Mouse (Mus musculus) common myeloid progenitor, adult 5-6 weeks (primary cell): Measurements from ENCODE around the gene Ap2a2. TPM values are rescaled to one million over a fixed set of nuclear protein-coding genes. Genes with fewer than 3 reads are reported as not detected.

Source experiments
- ATAC-seq: replicated peaks from 2 replicates; pipeline ENCODE4 v1.8.0; 2016; ENCODE audit warnings: low read depth, mild to moderate bottlenecking, moderate TSS enrichment, inconsistent platforms; ENCODE audit not compliant: poor library complexity, severe bottlenecking
- total RNA-seq: library from RNA; stranded (forward); fragments of 200-1000, 187-1606 nt; gene quantifications from 2 replicates; pipeline ENCODE4 v1.2.3, GENCODE M21; 2017

The Ap2a2 gene
- total RNA-seq, result 26.6 and 27.8 TPM in 2 replicates

DNA sequence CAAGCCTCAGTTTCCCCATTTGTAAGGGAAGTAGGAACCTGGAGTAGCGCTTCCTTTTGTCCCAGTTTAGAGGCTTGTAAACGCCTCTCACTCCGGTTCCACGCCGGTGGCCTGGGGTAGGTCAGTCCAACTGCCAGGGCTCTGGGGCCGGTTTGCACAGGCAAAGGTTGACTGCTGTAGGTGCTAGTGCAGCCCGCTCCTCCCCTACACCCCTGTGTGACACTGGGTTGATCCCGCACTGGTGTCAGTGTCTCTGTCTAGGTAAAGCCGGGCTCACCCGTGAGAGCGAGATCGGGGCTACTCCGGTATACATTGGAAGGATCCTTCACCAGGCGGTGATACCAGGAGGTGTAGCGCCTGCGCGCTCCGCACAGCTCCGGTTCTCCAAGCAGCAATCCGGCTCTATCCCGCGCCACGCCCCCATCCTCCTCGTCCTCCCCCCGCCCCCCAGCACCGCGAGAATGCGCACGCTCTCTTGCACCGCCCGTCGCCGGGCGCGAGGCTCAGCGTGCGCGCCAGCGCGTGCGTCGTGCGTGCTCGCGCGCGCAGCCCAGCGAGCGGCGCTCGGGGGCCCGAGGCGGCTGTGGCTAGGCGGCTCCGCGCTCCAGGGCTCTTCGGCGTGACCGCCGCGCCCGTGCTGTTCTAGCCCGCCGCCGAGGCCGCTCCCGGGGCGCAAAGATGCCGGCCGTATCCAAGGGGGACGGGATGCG, at the start of gene Ap2a2:
TSS of gene Ap2a2 (plus strand) at position 492 of the 710 bp plus-strand sequence.
- peak; percentile 70 for ATAC-seq

DNA sequence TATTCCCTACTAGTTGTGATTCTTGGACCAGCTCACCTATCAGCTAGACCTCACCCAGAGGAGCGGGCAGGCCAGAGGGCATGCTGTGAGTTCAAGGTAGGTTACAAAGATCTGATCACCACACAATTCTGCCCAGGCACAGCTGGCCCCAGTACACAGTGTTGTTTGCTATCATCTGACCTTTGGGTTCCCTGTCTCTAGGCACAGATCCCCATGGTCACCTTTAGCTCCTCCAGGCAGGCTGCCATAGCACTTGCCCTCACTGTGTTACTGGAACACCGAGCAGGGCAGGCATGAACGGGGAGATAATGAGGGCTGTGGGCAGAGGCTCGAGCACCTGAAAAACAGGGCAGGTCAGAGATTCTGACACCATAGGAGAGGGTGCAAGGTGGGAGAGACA, 44.3 kb upstream of the Ap2a2 start:
- no peak for ATAC-seq

DNA sequence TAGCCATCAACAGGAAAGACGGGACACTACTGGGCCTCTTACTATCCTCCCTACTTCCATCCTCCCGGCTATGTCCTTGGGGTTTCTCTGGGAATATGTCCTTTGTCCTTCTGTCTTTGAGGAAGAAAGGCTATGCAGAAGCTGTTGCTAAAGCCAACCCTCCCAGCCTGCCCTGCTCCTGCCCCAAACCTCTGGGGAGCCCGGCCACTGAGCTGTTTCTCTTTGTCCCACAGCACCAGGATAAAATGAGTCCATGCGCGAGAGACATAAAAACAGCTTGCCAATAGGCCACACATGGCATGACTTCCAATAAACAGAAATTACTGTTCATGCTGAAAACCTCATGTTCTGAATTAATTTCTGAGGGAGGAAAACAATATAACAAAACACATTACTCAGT, 43.7 kb upstream of the Ap2a2 start:
- ATAC-seq, result no peak

DNA sequence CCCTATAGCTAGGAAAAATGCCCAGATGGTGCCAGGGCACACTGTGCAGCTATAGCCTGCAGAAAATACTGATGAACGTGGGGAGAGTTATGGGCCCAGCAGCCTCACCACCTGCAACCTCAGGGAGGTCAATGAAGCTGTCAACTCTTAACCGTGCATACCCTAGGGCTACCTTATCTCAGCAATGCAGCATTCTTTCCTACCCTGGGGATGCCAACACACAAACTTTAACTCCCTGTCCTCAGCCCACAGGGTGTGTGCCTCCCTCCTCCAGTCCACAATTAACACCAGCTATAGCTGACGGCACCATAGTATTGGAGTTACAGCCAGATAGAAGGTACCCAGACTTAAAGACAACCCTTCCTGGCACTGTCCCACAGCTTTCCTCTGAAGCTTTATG, 43.0 kb upstream of the Ap2a2 start:
- ATAC-seq, result peak; percentile 65; the same call in 1 of the 2 replicates

DNA sequence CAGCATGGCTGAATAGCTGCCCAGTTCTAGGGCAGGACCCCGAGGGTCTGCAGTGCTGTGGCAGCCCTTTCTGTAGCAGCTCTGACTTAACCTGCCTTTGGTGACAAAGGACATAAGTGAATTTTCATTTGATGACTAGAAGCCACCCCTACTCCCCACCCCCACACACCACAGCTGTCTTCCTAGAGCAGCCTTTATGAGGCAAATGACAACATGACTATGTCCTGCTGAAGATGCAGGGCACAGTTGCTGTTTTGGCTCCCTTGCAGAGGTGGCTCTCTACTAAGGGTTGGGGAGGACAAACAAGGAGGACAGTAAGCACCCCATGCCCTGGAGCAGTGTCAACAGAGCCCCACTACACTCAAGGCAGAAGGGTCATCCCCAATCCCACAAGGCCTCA, 42.2 kb upstream of the Ap2a2 start:
- no peak for ATAC-seq

DNA sequence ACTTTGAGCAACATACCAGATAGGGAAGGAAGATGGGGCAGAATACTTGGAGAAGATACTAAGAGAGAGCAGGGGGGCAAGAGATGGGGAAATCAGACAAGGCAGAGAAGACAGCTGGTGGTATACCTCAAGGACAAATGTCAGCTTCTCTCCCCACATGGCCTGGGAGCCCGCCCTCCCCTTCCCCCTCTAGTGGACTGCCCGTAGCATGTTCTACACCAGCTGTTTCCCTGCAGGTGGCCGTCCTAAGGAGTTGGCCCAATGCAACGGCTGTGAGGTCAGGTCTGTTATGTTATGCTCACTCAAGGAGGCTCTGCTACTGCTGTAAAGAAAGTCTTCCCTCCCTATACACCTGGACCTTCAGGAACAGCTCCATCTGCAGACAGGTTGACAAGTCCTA, 39.0 kb upstream of the Ap2a2 start:
- no peak for ATAC-seq

DNA sequence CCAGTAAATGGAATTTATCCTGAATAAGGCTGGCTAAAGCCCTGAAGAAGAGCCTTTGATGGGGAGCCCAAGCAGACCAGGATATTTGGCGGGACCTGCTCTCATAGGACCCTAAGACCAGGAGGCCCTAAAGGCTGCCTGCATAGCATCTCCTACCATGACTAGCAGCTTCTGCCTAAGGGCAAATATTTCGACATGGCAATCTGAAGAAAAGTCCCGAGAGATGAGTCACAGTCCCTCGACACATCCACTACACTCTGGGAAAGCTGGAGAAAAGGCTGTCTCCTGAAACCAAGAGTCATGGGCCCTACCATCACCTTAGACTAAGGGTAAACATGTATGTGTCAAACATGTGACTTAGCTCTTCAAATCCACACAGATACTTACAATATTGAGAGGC, 37.7 kb upstream of the Ap2a2 start:
- ATAC-seq, result no peak

DNA sequence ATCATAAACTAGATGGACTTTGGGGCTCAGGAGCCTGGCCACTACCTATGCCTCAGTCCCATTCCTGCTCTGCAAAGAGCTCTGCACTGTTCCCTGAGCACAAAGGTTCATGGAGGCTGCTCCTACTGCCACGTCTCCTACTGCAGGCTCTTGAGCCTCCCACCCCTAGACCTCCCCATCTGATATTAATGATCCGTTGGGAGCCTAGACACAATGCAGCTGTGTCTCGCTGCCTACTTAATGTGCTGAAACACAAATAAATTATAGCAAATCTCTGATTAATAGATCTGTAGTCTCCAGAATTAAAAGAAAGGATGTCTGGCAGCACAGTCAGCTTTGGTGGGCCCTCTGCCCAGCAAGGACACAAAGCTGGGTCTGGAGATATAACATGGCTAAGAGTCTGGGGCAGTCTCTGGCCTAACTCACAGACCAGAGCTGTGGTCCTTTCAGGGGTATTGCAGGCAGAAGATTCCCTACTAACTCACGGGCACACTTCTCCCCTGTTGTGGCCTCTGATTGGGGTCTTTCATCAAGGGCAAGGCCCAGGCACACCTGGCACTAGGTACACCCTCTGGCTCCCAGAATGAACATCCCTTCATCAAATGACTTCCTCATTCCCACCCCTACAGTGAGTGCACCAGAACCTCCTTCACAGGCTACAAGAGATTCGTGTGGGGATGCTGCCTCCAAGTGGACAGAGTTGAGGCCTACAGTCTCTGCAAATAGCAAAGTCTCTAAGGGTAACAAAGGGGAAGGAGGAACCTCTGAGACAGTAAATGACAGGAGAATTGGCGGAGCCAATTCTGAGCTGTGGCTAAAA, 37.0 kb upstream of the Ap2a2 start:
- peak; percentile 98 for ATAC-seq

DNA sequence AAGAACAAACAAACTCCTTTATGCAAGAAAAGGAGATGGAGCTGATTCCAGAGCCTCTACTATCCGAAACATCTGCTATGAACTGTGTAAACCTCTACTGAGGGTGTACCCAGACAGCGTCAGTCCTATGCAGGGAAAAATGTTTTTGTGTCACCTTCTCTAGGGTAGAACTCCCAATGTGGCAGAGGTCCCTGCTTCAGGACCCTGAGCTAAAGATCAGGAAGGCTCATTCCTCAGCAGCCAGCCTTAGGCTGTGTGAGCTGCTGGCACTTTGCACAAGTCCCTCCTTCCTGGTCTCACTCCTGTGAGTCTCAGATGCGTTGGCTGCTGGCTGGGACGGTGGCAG, 36.4 kb upstream of the Ap2a2 start:
- no peak for ATAC-seq

DNA sequence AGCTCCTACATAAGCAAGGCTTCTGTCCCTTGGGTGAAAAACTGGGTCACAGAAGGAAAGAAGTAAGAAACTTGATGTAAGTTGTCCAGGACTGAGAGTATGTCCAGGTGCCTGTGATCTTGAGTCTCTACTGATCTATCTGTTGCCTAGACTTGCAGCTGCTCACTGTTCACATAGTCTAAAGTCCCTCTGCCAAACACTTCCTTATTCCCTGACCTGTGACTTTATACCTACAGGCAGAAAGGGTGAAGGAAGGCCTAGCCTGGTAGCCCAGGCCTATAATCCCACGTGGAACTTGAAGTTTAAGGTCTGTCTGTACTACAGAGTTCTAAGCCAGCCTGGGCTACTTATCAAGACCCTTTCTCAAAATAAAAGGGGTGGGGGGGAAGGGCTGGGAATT, 26.4 kb upstream of the Ap2a2 start:
- ATAC-seq, result no peak

DNA sequence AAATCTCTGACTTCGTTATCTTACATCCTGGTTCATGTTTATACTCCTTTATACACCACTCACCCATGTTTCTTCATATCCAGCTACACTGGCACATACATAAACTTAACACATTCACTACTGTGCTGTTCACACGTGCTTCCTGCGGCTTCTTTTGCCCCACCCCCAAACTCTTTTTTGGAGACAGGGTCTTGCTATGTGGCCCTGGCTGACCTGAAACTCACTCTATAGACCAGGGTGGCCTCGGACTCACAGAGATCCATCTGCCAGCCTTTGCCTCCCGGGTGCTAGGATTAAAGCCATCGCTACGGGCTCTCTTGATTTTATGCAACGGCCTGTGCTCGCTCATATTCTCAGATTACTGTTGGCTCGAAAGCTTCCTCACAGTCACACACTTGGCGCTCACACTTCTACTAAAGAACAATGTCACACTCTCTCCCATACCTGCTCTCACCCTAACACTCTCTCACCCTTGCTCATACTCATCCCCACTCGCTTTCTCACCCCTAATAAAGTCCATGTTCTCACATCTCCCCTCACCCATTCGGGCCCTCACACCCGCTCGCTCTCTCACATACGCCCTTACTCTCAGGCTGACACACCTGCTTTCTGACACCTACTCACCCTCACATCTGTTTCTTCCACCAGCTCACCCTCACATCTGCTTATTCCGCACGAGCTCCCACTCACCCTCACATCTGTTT, 23.0 kb upstream of the Ap2a2 start:
- ATAC-seq, result no peak

DNA sequence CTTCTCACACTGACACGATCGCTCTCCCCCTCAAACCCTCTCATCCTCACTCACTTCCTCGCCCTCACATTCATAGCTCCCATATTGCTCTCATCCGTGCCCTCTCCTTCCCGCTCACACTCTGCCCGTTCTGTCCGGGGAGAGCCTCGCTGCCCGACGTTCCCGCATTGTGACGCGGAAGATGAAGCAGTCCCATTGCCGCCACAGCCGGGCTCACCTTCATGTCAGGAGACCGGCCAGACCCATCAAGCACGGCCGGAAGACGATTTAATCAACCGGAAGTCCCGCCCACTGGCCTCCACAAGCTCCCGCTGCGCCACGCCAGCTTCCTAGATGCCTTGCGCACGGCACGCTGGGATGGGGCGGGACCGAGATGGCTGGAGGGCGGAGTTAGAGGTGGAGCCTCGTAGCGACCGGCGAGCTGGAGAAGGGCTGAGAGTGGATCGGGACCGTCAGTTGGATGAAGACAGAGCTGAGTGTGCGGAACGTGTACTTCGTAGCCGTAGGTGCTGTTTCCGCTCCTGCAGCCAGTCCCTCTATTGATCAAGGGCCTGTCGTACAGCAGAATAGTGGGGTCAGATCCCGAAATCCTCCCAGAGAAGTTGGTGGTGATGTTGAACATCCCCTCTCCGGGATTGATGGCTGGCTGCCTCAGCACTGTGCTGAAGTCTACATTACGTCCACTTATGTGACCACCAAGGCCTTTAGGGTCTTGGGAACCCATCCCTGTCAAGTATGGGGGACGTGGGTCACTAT, 22.2 kb upstream of the Ap2a2 start, which contains the start of gene Chid1:
TSS of gene Chid1 (minus strand) at position 302 of the 756 bp plus-strand sequence.
- peak; percentile 91 for ATAC-seq

DNA sequence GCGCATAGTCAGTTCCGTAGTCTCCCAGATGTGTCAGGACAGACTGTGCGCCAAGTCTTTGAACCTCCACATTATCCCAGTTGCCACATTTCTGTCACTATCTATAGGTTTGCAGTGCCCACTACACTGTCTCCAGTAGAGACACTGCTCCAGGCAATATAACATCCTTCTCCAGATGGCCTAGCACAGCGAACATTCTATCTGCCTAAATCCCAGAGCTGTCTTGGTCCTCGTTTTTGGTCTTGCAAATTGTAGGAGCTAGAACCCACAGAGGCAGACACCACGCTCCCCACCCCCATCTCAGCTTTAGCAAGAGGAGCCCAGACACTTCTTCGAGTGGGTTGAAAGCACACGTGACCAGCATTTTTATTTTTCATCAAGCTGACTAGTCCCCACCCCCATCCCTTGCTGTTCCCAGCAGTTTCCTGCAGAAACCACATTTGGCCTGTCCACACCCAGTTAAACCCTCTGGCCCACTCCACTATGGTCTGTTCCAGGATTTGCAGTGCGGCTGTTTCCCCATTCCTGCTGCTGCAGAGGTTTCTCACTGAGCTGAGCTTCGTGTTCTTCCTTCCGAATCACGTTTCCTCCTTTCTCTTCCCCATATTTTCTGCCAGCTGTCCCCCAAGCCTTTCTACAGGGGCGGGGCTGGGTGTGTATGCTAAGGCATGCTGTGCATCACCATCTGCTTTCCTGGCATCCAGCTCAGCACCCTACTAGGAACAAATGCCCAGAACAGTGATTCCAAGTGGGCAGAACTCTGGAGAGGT, 21.5 kb upstream of the Ap2a2 start:
- peak; percentile 69 for ATAC-seq

DNA sequence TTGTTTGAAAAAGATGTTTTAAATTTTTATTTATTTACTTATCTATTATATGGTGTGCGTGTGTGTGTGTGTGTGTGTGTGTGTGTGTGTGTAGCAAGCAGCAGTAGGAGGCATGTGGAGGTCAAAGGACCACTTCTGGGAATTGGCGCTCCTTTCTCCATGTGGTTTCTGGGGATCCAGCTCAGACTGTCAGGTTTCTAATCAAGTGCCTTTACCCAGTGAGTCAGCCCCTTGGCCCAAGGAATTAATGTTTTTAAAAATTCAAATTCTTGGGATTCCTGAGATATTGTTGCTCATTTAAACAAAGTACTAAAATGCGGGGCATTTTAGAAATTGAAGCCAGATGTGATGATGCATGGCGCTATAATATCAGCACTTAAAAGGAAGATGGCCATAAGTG, 20.3 kb upstream of the Ap2a2 start:
- ATAC-seq, result no peak

DNA sequence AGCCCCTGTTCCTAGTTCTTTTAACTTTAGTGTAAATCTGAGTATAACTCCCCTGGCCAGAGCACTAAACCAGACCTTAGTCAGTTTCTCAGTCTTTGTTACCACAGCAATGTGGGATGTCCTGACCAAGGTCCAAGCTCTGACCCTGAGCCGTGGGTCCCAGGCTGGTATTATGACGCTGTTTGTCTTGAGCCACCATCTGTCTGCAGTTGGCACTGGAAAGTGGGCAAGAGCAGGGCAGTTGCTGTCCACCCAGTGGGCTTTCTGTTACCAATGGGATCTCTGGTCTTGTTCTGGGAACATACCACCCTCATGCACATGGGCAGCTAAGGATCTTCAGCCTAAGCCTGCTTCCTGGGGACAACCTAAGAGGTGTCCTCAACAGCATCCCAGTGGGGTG, 19.4 kb upstream of the Ap2a2 start:
- no peak for ATAC-seq

DNA sequence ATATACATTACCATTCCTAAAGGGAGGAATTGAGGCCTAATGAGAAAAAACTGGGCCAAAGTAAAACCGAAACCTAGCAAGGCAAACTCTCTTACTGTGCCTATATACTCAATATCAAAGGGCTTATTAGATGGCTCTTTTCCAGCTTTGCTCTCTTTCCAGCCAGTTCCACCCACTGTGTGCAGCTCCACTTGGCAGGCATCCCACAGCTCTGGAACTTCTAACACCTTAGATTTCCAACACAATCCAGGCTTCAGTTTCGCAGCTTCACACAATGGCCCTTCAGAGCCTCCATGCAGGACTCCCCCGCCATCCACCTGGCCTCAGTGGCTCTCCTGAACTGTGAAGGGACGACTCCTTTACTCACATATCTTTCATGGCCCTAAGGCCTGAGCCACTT, 17.3 kb upstream of the Ap2a2 start:
- ATAC-seq, result no peak

DNA sequence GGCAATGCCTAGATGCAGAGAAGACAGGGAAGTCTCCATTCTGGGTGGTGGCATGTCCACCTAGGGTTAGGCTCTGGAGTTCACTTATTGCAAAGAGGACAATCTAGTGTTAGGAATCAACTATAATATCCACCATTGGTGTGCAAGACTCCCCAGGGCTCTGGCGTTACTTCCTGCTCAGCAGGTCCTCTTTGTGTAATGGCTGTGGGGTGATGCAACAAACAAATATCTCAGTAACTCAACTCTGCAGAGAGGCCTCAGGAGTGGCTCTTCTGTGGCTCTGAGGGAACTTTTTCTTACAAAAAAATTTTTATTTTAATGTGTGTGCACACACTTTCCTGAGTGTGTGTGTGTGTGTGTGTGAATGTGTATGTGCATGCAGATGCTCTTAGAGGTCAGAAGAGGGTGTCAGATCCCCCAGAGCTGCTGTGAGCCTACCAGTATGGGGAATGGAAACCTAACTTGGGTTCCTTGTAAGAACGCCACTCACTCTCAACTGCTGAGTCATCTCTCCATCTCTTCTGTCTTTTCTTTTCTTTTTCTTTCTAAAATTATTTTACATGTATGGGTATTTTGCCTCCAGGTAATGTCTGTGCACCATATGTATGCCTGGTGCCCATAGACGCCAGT, 12.4 kb upstream of the Ap2a2 start:
- ATAC-seq, result no peak; the same call in 1 of the 2 replicates

DNA sequence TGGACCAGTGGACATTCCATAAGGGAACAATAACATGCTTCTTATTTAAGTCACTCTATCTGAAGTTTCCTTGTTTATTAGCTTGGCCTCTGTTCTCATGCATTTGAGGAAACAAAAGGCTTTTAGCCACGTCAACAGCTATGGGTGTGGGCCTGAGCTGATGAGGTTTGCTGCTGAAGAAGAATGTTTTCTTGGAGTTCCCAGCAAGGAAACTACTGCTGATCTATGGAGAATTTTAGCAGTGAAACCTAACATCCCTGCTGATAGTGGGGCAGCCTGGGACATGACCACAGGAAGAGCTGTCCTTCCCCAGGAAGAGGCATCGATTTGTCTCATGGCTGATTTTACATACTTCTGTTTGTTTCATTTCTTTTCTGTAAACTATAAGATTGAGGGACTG, 11.5 kb upstream of the Ap2a2 start:
- no peak for ATAC-seq

DNA sequence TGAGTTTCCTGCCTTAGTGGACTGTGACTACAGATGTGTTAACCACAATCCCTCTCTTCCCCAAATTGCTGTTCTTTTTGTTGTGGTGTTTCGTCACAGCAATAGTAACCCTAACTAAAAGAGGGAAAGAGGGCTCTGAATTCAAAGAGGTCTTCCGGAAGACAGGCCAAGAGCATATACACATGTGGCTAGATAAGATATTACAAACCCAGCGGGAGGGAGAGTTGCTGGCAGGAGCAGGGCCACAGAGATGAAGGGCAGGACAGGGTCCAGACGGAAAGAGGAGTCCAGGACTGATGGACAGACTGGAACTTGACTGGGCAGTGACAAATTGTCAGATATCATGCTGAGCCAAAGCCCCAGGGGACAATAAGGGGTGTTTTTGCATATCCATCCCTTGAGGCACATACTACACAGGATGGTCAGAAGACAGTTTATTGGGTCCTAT, 3.6 kb upstream of the Ap2a2 start:
- peak; percentile 42 for ATAC-seq
